Mouse (Mus musculus) liver, embryonic 14.5 days (tissue): Measurements from ENCODE around the gene Gpatch2l. TPM values are rescaled to one million over a fixed set of nuclear protein-coding genes. Genes with fewer than 3 reads are reported as not detected.

Experiments used
- ATAC-seq: fragments of 200-750 bp; cut with Nextera tagmentation; 2 replicates; pipeline ENCODE4 v1.8.0; 2017; ENCODE audit warnings: moderate number of reproducible peaks, mild to moderate bottlenecking, moderate library complexity; ENCODE audit not compliant: insufficient read depth
- DNase-seq, 3 experiments: peaks; one replicate each; pipeline ENCODE4 v3.0.0-alpha.2; 2012 to 2013; ENCODE audit warnings: low read depth in 3 of 3, low spot score in 3 of 3
- H3K27ac ChIP-seq: fragments of 300-500 bp; sonication (generic); 2 replicates; pipeline ENCODE4 v1.5.1; 2014; ENCODE audit warnings: moderate library complexity, mild to moderate bottlenecking, control low read depth, inconsistent platforms
- H3K27me3 ChIP-seq: fragments of 300-500 bp; sonication (generic); 2 replicates; pipeline ENCODE4 v1.6.1; 2014; ENCODE audit warnings: mild to moderate bottlenecking, low read length, moderate library complexity; ENCODE audit not compliant: control insufficient read depth, insufficient read depth
- H3K36me3 ChIP-seq: fragments of 300-500 bp; sonication (generic); replicated peaks from 2 replicates; pipeline ENCODE4 v1.6.1; 2014; ENCODE audit warnings: low read depth; ENCODE audit not compliant: control insufficient read depth, insufficient read depth
- H3K4me1 ChIP-seq, 2 experiments: fragments of 200-500 bp in 1 of 2; fragments of 300-500 bp in 1 of 2; sonication (generic) in 1 of 2; replicated peaks; 2 replicates each; pipeline ENCODE4 v1.6.1; 2012 to 2014; ENCODE audit warnings: antibody characterized with exemption in 1 of 2, inconsistent platforms in 1 of 2, low read length in 1 of 2; ENCODE audit not compliant: control insufficient read depth in 2 of 2, insufficient read depth in 2 of 2
- H3K4me2 ChIP-seq: fragments of 300-500 bp; sonication (generic); 2 replicates; pipeline ENCODE4 v1.6.1; 2014; ENCODE audit warnings: low read depth, mild to moderate bottlenecking, control low read depth, moderate library complexity
- H3K4me3 ChIP-seq, 2 experiments: fragments of 200-500 bp in 1 of 2; fragments of 300-500 bp in 1 of 2; sonication (generic) in 1 of 2; 2 replicates each; pipeline ENCODE4 v1.5.1; 2012 to 2014; ENCODE audit warnings: low read depth in 2 of 2, low read length in 2 of 2, mild to moderate bottlenecking in 2 of 2, control low read depth in 1 of 2, inconsistent platforms in 1 of 2, moderate library complexity in 1 of 2; ENCODE audit not compliant: insufficient read depth in 1 of 2
- H3K9ac ChIP-seq: fragments of 300-500 bp; sonication (generic); replicated peaks from 2 replicates; pipeline ENCODE4 v1.6.1; 2014; ENCODE audit warnings: mild to moderate bottlenecking, control low read depth, moderate library complexity
- H3K9me3 ChIP-seq: fragments of 300-500 bp; sonication (generic); 2 replicates; pipeline ENCODE4 v1.6.1; 2016; ENCODE audit warnings: low read length, mixed read lengths; ENCODE audit not compliant: control insufficient read depth
- CTCF ChIP-seq: IDR thresholded peaks from 2 replicates; pipeline ENCODE4 v1.5.1; 2016; ENCODE audit warnings: antibody characterized with exemption, low read depth, control low read depth
- EP300 ChIP-seq: IDR thresholded peaks from 2 replicates; pipeline ENCODE4 v1.6.1; 2016; ENCODE audit warnings: antibody characterized with exemption, low read depth
- WGBS: fragments of 180-500 bp; shearing (Covaris S2); extraction: QIAGEN DNeasy Blood & Tissue Kit; methylation state at CpG from one replicate; pipeline ENCODE4 v1.1.7; 2014; ENCODE audit not compliant: insufficient replicate concordance; 5-methylcytosine and 5-hydroxymethylcytosine counted together
- polyA plus RNA-seq, 2 experiments: library from polyadenylated mRNA; depleted of rRNA in 1 of 2; stranded (reverse) in 1 of 2; unstranded in 1 of 2; fragments of >200 nt; fragmentation: Nextera tagmentation in 1 of 2; extraction: Ambion mirVana in 1 of 2; gene quantifications; 2 replicates each; pipeline versions ENCODE4 v1.2.1 to v1.2.3; 2012 to 2014

Gene Gpatch2l
- polyA plus RNA-seq, 2 experiments, result 4.1 to 4.2 TPM

DNA sequence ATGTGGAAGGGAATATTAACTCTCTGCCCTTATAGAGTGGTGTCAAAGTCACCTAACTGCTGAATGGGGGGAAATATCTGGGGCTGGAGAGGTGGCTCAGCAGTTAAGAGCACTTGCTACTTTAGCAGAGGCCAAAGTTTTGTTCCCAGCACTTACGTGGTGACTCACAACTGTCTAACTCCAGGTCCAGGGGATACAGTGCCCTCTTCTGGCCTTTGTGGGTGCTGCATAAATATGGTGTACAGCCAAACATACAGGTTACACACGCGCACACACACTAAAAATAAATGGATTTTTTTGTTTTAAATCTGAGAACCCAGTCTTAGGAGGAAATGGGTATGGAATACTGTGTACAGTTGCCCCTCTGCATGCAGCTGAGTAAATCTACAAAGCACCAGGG, 94.6 kb downstream of the Gpatch2l start:
- no peak for DNase-seq
- Histone ChIP-seq H3K4me2 (no peak overlapping the region), H3K9me3 (no peaks in the 10 kb centered on the region), H3K9ac (no peak overlapping the region), H3K4me3 (no peak overlapping the region), H3K27me3 (no peaks in the 10 kb centered on the region), H3K27ac (no peak overlapping the region), H3K4me1 (no peaks in the 10 kb centered on the region), H3K36me3 (no peaks in the 10 kb centered on the region)
- TF ChIP-seq CTCF (peak; percentile 43; the same call in 1 of the 2 replicates), EP300 (no peak)
- no peak for ATAC-seq
- WGBS, result 74% methylated on average over 3 of the region's 3 CpGs

DNA sequence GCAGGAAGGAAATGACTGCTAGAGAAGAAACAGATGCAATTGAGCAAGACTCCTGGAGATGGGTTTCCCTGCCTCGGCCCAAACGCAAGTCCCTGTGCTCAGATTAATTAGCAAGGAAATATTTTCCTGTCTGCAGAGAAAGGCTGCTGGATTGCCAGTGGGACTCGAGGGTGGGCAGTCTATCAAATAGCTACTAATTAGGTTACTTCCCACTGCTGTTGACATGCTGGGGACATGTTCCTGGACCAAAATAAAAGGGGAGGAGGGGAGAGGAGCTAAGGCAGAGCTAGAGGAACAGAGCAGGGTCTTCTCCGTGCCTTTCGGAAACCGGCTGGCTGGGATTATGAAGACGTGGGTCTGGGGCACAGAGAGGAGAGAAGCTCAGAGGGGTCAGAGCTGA, 95.2 kb downstream of the Gpatch2l start:
- Histone ChIP-seq H3K4me1 (no peaks in the 10 kb centered on the region), H3K4me2 (no peak overlapping the region), H3K27ac (no peak overlapping the region), H3K36me3 (no peaks in the 10 kb centered on the region), H3K9ac (no peak overlapping the region), H3K27me3 (no peaks in the 10 kb centered on the region), H3K9me3 (no peaks in the 10 kb centered on the region), H3K4me3 (no peak overlapping the region)
- TF ChIP-seq CTCF, result no peak
- 33% methylated on average over 7 of the region's 7 CpGs for WGBS
- DNase-seq, result no peak
- no peak for ATAC-seq

Other genes starting within 250 kb of the Gpatch2l start
- 0.94 and 1.2 TPM in 2 replicates for gene Tgfb3, start 162.8 kb upstream of the Gpatch2l start, polyA plus RNA-seq (2012; rRNA removed)
- gene Tgfb3, start 162.8 kb upstream of the Gpatch2l start, polyA plus RNA-seq (2014; fragmentation: Nextera tagmentation; extraction: Ambion mirVana), result 0.75 and 1.3 TPM in 2 replicates
- gene Ift43, start 159.3 kb upstream of the Gpatch2l start, polyA plus RNA-seq (2012; rRNA removed), result 3.0 and 3.3 TPM in 2 replicates
- gene Ift43, start 159.3 kb upstream of the Gpatch2l start, polyA plus RNA-seq (2014; fragmentation: Nextera tagmentation; extraction: Ambion mirVana), result 5.8 and 7.3 TPM in 2 replicates
- 0.08 and 0.09 TPM in 2 replicates for gene Esrrb, start 119.3 kb downstream of the Gpatch2l start, polyA plus RNA-seq (2012; rRNA removed)
- 0.03 and 0.06 TPM in 2 replicates for gene Esrrb, start 119.3 kb downstream of the Gpatch2l start, polyA plus RNA-seq (2014; fragmentation: Nextera tagmentation; extraction: Ambion mirVana)